Mouse (Mus musculus) G1E (cell line): ENCODE measurements around the gene Cdx2. TPM values are rescaled to one million over a fixed set of nuclear protein-coding genes. Genes with fewer than 3 reads are reported as not detected.

ENCODE experiments used
- ATAC-seq: 2 replicates; pipeline ENCODE4 v1.8.0; 2016; ENCODE audit warnings: mild to moderate bottlenecking; ENCODE audit not compliant: insufficient number of reproducible peaks, poor library complexity, low FRiP score, severe bottlenecking; ENCODE audit errors: extremely low read depth
- DNase-seq: peaks from one replicate; pipeline ENCODE4 v3.0.0; 2012; ENCODE audit warnings: low spot score
- H3K27me3 ChIP-seq: 2 replicates; pipeline ENCODE4 v1.6.1; 2012; ENCODE audit warnings: mild to moderate bottlenecking, low read length, inconsistent platforms; ENCODE audit not compliant: insufficient read depth
- H3K36me3 ChIP-seq: replicated peaks from 2 replicates; pipeline ENCODE3; 2012; ENCODE audit warnings: mild to moderate bottlenecking, inconsistent platforms
- H3K4me1 ChIP-seq: 2 replicates; pipeline ENCODE4 v1.6.1; 2012; ENCODE audit warnings: low read depth, low read length, inconsistent platforms, mixed read lengths; ENCODE audit not compliant: insufficient read depth
- H3K4me3 ChIP-seq: 2 replicates; pipeline ENCODE4 v1.5.1; 2012; ENCODE audit warnings: low read depth, mild to moderate bottlenecking, inconsistent platforms, low read length, moderate library complexity, mixed read lengths
- H3K9me3 ChIP-seq: replicated peaks from 2 replicates; pipeline ENCODE4 v1.6.1; 2012; ENCODE audit warnings: inconsistent platforms
- CTCF ChIP-seq: IDR thresholded peaks from 2 replicates; pipeline ENCODE4 v1.5.1; 2012; ENCODE audit warnings: low read depth, low read length, inconsistent platforms, mixed read lengths
- GATA1 ChIP-seq: IDR thresholded peaks from 2 replicates; pipeline ENCODE4 v1.6.1; 2012; ENCODE audit warnings: borderline replicate concordance, low read length, inconsistent platforms, mixed read lengths
- GATA2 ChIP-seq: IDR thresholded peaks from 2 replicates; pipeline ENCODE4 v1.6.1; 2012; ENCODE audit warnings: low read depth, low read length, inconsistent platforms, borderline replicate concordance
- POLR2AphosphoS5 ChIP-seq: IDR thresholded peaks from 2 replicates; pipeline ENCODE4 v1.6.1; 2012; ENCODE audit warnings: low read depth, low read length, inconsistent platforms; ENCODE audit not compliant: insufficient replicate concordance
- TAL1 ChIP-seq: conservative IDR thresholded peaks from 2 replicates; pipeline ENCODE4 v1.6.1; 2012; ENCODE audit warnings: low read depth, low read length, inconsistent platforms, mixed read lengths
- polyA plus RNA-seq: library from polyadenylated mRNA; stranded (reverse); fragments of >175 nt; gene quantifications from 2 replicates; pipeline ENCODE4 v1.2.3, GENCODE M21; 2012
- total RNA-seq, 2 experiments: library from RNA; stranded (forward) in 1 of 2; stranded (reverse) in 1 of 2; fragments of 200-1000 nt in 1 of 2; fragments of >200 nt in 1 of 2; fragmentation: Nextera tagmentation in 1 of 2; gene quantifications; 2 replicates each; pipeline ENCODE4 v1.2.3; 2014 to 2017

The Cdx2 gene
- total and polyA plus RNA-seq, 3 experiments: not detected

DNA sequence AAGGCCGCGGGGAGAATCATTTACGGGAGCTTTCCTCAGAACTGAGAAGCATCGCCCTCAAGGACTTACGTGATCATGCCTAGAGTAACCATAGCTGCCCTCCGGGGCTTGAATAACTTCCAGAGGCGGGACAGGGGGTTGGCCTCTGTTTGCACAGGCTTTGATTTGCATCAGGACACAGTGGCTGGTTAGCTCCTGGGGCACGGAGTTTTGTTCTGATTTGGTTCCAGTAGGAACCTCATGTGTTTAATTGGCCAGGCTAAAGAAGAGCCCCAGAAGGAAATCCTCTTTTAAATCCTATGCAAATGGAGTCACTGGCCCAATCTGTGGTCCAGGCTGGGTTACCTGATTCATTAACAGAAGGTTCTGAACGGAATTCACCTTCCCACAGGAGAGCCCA lies 31.9 kb upstream of the Cdx2 start:
- no peak for DNase-seq

DNA sequence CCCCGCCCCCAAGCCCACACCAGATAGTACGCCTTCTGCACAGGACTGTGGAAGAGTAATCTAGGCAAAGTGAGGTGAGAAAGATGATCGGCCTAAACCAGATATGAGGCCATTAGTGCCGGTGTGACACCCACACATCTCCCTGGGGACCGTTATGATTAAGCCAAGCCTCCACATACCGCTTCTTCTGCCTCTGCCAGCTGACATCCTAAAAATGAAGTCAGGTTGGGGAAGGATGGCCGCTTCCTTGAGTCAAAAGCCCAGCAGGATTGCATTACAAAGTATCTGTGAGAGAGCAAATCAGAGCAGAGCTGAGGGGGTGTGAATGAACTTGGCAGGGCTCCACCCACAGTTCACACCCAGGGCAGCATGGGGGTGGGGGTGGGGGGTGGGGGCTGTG lies 25.6 kb upstream of the Cdx2 start:
- Histone ChIP-seq H3K27me3 (no peaks in the 10 kb centered on the region), H3K36me3 (no peaks in the 10 kb centered on the region), H3K9me3 (no peaks in the 10 kb centered on the region), H3K4me3 (no peak overlapping the region), H3K4me1 (no peaks in the 10 kb centered on the region)
- no peak for DNase-seq
- TF ChIP-seq TAL1: no peak
- TF ChIP-seq GATA1: no peak
- no peak for TF ChIP-seq POLR2AphosphoS5
- TF ChIP-seq CTCF: no peak
- no peak for ATAC-seq

More for the DNA sequence above, 31.9 kb upstream of the Cdx2 start:
- no peak for ATAC-seq
- no peaks in the 10 kb centered on the region for H3K27me3 ChIP-seq
- H3K36me3 ChIP-seq: no peaks in the 10 kb centered on the region
- no peaks in the 10 kb centered on the region for H3K4me1 ChIP-seq
- H3K9me3 ChIP-seq: no peaks in the 10 kb centered on the region
- H3K4me3 ChIP-seq: no peak overlapping the region
- no peak for TF ChIP-seq CTCF
- TF ChIP-seq GATA2: no peak
- no peak for TF ChIP-seq POLR2AphosphoS5

DNA sequence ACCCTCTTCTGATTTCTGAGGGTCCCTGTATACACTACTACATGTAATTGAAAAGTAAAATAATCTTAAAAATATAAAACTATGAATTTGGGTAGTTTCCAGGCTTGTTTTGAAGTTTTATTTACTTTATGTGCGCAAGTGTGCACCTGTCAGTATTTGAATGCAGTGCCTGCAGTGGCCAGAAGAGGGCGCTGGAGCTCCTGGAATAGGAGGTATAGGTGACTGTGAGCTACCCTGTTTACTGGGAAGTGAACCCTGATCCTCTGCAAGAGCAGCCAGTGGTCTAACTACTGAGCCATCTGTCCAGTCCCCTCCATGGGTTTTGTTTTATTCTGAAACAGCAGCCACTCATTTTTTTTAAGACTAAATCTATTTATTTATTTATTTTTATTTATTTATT lies 24.5 kb upstream of the Cdx2 start:
- Histone ChIP-seq H3K4me3 (no peak overlapping the region), H3K4me1 (no peaks in the 10 kb centered on the region), H3K9me3 (no peaks in the 10 kb centered on the region), H3K27me3 (no peaks in the 10 kb centered on the region), H3K36me3 (no peaks in the 10 kb centered on the region)
- TF ChIP-seq TAL1 (no peak), CTCF (peak; percentile 81), GATA2 (no peak)
- ATAC-seq (0 out of 2 replicates have a peak, but pooled peaks have one; percentile 22), DNase-seq (no peak)

DNA sequence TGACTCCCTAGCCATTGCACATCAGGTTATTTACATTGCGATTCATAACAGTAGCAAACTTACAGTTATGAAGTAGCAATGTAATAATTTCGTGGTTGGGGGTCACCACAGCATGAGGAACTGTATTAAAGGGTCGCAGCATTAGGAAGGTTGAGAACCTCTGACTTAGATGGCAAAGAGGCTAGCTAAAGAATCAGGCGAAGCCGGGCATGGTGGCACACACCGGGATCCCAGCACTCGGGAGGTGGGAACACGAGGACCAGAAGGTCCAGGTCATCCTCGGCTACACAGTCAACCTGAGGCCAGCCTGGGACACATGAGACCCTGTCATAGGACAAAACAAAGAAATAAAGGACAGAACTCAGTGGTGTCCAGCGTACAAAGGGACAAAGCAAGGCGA lies 22.9 kb upstream of the Cdx2 start:
- no peaks in the 10 kb centered on the region for H3K9me3 ChIP-seq
- H3K36me3 ChIP-seq: no peaks in the 10 kb centered on the region
- H3K4me3 ChIP-seq: no peak overlapping the region
- no peaks in the 10 kb centered on the region for H3K4me1 ChIP-seq
- H3K27me3 ChIP-seq: no peaks in the 10 kb centered on the region
- no peak for ATAC-seq
- no peak for DNase-seq
- TF ChIP-seq CTCF (no peak), GATA1 (no peak), GATA2 (no peak), POLR2AphosphoS5 (no peak), TAL1 (no peak)

DNA sequence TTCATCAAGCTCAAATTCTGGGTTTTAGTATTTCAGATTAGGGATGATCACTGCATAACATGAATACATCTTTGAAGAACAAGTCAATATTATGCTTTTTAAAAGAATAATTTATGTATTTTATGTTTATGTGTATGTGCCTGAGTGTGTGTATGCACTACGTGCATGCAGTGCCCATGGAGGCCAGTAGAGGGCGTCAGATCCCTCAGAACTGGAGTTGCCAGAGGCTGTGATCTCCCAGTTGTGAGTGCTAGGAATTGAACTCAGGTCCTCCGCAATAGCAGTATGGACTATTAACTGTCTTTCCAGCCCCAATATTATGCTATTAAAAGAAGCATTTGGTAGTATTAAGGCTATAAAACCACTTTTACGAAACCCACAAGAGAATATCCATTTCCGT lies 20.6 kb upstream of the Cdx2 start:
- no peak for DNase-seq
- peaks cover 2% of the 10 kb centered on the region; the same call in 1 of the 2 replicates for H3K4me1 ChIP-seq
- H3K4me3 ChIP-seq: no peak overlapping the region
- ATAC-seq: no peak
- no peak for TF ChIP-seq CTCF
- no peak for TF ChIP-seq POLR2AphosphoS5
- no peak for TF ChIP-seq GATA1
- TF ChIP-seq GATA2: no peak
- no peak for TF ChIP-seq TAL1
- H3K27me3 ChIP-seq: peaks cover 1% of the 10 kb centered on the region; the same call in 1 of the 2 replicates
- H3K9me3 ChIP-seq: no peaks in the 10 kb centered on the region
- H3K36me3 ChIP-seq: no peaks in the 10 kb centered on the region

DNA sequence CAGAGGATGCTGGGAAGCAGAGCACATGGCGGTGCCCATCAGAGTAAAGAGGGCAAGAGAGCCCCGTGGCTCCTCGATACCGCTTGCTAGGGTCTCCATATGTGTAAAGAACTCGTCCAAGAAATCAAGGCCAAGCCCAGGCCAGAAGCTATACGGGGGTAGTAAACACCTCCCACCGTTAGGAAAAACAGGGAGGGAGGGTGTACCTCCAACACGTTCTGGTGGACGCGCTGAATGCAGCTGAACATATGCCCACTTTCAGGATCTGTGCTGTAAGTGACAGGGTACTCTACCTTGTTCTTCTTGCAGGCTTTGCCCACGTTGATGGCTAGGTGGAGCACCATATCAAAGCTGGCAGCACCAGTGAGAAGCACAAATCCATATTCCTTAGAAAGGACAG lies 18.9 kb upstream of the Cdx2 start:
- peaks cover 10% of the 10 kb centered on the region for H3K27me3 ChIP-seq
- H3K4me1 ChIP-seq: peaks cover 2% of the 10 kb centered on the region; the same call in 1 of the 2 replicates
- no peaks in the 10 kb centered on the region for H3K36me3 ChIP-seq
- ATAC-seq: no peak
- no peak for DNase-seq
- TF ChIP-seq TAL1 (no peak), POLR2AphosphoS5 (no peak), CTCF (no peak), GATA1 (no peak), GATA2 (no peak)
- no peak overlapping the region for H3K4me3 ChIP-seq
- H3K9me3 ChIP-seq: no peaks in the 10 kb centered on the region

DNA sequence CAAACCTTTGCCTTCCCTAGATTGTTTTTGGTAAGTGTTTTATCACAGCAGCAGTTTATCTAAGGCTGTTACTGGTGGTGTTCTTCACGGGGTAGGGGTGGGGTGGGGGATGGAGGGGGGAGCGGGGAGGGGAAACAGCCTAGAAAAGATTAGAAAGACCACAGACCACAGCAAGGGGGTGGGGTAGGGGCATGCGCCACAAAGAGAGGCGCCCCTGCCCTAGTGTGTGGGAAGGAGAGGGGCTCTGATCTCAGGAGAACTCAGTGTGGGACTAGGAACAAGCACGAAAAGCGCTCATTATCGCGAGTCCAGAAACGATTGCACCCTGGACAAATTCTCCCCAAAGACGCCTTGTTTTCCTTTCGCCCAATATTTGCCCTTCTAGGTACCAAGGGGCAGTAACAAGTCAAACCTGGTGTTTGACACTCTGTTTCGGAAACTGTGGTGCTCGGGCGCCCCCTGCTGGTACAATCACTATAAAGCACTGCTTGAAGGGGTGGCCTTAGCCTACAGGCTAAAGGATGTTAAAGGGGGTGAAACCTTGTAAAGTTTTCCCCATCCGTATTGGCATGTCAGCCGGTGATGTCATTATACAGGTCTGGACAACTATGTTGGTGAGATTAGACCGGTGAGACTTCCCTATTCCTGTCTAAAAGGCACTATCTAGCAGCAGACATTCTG lies 16.3 kb upstream of the Cdx2 start:
- no peak for TF ChIP-seq TAL1
- TF ChIP-seq GATA1: no peak
- peak; percentile 81 for TF ChIP-seq CTCF
- H3K27me3 ChIP-seq: peaks cover 10% of the 10 kb centered on the region
- no peaks in the 10 kb centered on the region for H3K9me3 ChIP-seq
- DNase-seq (peak; percentile 45), ATAC-seq (peak; percentile 54; the same call in 1 of the 2 replicates)
- no peaks in the 10 kb centered on the region for H3K36me3 ChIP-seq
- peaks cover 2% of the 10 kb centered on the region; the same call in 1 of the 2 replicates for H3K4me1 ChIP-seq
- H3K4me3 ChIP-seq: no peak overlapping the region
